Mouse (Mus musculus) liver, postnatal 0 days (tissue): ENCODE measurements around the gene Fam83d. TPM values are rescaled to one million over a fixed set of nuclear protein-coding genes. Genes with fewer than 3 reads are reported as not detected.

ENCODE experiments used
- ATAC-seq: fragments of 200-750 bp; cut with Nextera tagmentation; 2 replicates; pipeline ENCODE4 v1.8.0; 2017; ENCODE audit warnings: mild to moderate bottlenecking, moderate library complexity
- DNase-seq: peaks from one replicate; pipeline ENCODE4 v3.0.0-alpha.2; 2016
- H3K27ac ChIP-seq: fragments of 300-500 bp; sonication (generic); 2 replicates; pipeline ENCODE4 v1.5.1; 2014; ENCODE audit warnings: antibody characterized with exemption, moderate library complexity, mild to moderate bottlenecking, low read depth
- H3K27me3 ChIP-seq: fragments of 300-500 bp; sonication (generic); 2 replicates; pipeline ENCODE4 v1.6.1; 2014; ENCODE audit warnings: low read length, control low read depth, mixed read lengths; ENCODE audit not compliant: insufficient read depth
- H3K36me3 ChIP-seq: fragments of 300-500 bp; sonication (generic); replicated peaks from 2 replicates; pipeline ENCODE4 v1.6.1; 2014; ENCODE audit warnings: mild to moderate bottlenecking, control low read depth, low read length, moderate library complexity, mixed read lengths; ENCODE audit not compliant: insufficient read depth
- H3K4me1 ChIP-seq: fragments of 300-500 bp; sonication (generic); 2 replicates; pipeline ENCODE4 v1.6.1; 2014; ENCODE audit warnings: antibody characterized with exemption, mild to moderate bottlenecking, control low read depth; ENCODE audit not compliant: insufficient read depth
- H3K4me2 ChIP-seq: fragments of 300-500 bp; sonication (generic); 2 replicates; pipeline ENCODE4 v1.6.1; 2014; ENCODE audit warnings: low read depth, mild to moderate bottlenecking, low read length, moderate library complexity, mixed read lengths
- H3K4me3 ChIP-seq: fragments of 300-500 bp; sonication (generic); 2 replicates; pipeline ENCODE4 v1.5.1; 2014; ENCODE audit warnings: low read depth, low read length
- H3K9ac ChIP-seq: fragments of 300-500 bp; sonication (generic); replicated peaks from 2 replicates; pipeline ENCODE4 v1.6.1; 2014; ENCODE audit warnings: mild to moderate bottlenecking, moderate library complexity
- H3K9me3 ChIP-seq: fragments of 300-500 bp; sonication (generic); 2 replicates; pipeline ENCODE4 v1.6.1; 2016; ENCODE audit warnings: mild to moderate bottlenecking, control low read depth, low read length, mixed read lengths
- CTCF ChIP-seq: sonication (generic); IDR thresholded peaks from 2 replicates; pipeline ENCODE4 v1.5.1; 2016; ENCODE audit warnings: antibody characterized with exemption, low read depth
- EP300 ChIP-seq: IDR thresholded peaks from 2 replicates; pipeline ENCODE4 v1.6.1; 2016; ENCODE audit warnings: antibody characterized with exemption, low read depth, mild to moderate bottlenecking
- WGBS: fragments of 180-500 bp; shearing (Covaris S2); extraction: QIAGEN DNeasy Blood & Tissue Kit; methylation state at CpG from one replicate; pipeline ENCODE4 v1.1.7; 2014; ENCODE audit not compliant: insufficient replicate concordance; 5-methylcytosine and 5-hydroxymethylcytosine counted together
- polyA plus RNA-seq: library from polyadenylated mRNA; unstranded; fragments of >200 nt; fragmentation: Nextera tagmentation; extraction: Ambion mirVana; gene quantifications from 2 replicates; pipeline ENCODE4 v1.2.1, GENCODE M21; 2015

Gene Fam83d
- polyA plus RNA-seq, 1 experiment from 2014 or later: 5.7 TPM

DNA sequence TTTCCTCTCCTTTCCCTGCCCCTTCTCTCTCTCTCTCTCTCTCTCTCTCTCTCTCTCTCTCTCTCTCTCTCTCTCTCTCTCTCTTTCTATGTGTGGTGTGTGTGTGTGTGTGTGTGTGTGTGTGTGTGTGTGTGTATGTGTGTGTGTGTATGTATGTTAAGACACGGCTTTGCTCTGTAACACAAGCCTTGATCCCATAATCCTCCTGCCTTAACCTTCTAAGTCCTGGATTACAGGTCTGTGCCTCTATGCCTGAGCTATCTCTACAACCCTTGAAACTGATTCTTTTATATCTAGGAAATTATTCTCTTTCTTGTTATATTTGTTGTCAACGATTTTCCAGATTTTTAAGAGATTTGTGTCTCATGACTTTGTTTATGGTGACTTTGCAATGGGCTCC lies 7.7 kb upstream of the Fam83d start:
- 84% methylated on average over 2 of the region's 2 CpGs for WGBS
- no peak overlapping the region for H3K4me3 ChIP-seq
- H3K4me2 ChIP-seq: no peak overlapping the region
- no peaks in the 10 kb centered on the region for H3K9me3 ChIP-seq
- no peak overlapping the region for H3K9ac ChIP-seq
- ATAC-seq (no peak), DNase-seq (no peak)
- H3K27ac ChIP-seq: no peak overlapping the region
- no peak for TF ChIP-seq CTCF
- no peak for TF ChIP-seq EP300
- no peaks in the 10 kb centered on the region for H3K36me3 ChIP-seq
- no peaks in the 10 kb centered on the region for H3K27me3 ChIP-seq
- H3K4me1 ChIP-seq: no peaks in the 10 kb centered on the region; the same call in 1 of the 2 replicates

- Histone ChIP-seq H3K9ac (no peak overlapping the region), H3K36me3 (no peaks in the 10 kb centered on the region), H3K27ac (no peak overlapping the region), H3K27me3 (no peaks in the 10 kb centered on the region), H3K4me1 (peaks cover 1% of the 10 kb centered on the region), H3K4me3 (no peak overlapping the region), H3K4me2 (no peak overlapping the region), H3K9me3 (no peaks in the 10 kb centered on the region)
- 58% methylated on average over 5 of the region's 5 CpGs for WGBS
- TF ChIP-seq EP300 (no peak), CTCF (no peak)
- no peak for DNase-seq
- ATAC-seq: peak; percentile 72
Measured at GRCm38 (mm10) chr2:158762339-158762738, 5.6 kb upstream of the Fam83d start.

DNA sequence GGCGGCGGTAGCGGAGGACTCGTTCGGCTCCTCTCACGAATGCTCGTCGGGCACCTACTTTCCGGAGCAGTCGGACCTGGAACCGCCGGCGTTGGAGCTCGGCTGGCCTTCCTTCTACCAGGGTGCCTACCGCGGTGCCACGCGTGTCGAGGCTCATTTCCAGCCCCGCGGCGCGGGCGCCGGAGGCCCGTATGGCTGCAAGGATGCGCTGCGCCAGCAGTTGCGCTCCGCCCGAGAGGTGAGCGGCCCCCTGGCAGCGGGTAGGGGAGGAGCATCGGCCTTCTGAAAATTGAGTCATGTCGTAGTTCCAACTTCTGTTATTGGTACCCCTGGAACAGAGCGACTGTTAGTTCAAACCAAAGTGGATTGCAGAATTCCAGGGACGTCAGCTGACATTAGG lies 457 bp downstream of the Fam83d start:
- TF ChIP-seq CTCF: no peak
- no peak for TF ChIP-seq EP300
- Histone ChIP-seq H3K4me2 (peak overlapping the region; percentile 99), H3K4me3 (peak overlapping the region; percentile 93), H3K9me3 (no peaks in the 10 kb centered on the region), H3K4me1 (peaks cover 27% of the 10 kb centered on the region), H3K27ac (peak overlapping the region; percentile 83), H3K9ac (peak overlapping the region; percentile 88), H3K36me3 (peaks cover 12% of the 10 kb centered on the region), H3K27me3 (no peaks in the 10 kb centered on the region)
- under 1% methylated on average over 37 of the region's 37 CpGs for WGBS
- DNase-seq (peak; percentile 72), ATAC-seq (peak; percentile 60)

- Histone ChIP-seq H3K36me3 (peaks cover 12% of the 10 kb centered on the region), H3K9me3 (no peaks in the 10 kb centered on the region), H3K27me3 (no peaks in the 10 kb centered on the region), H3K4me3 (peak overlapping the region; percentile 93), H3K9ac (peak overlapping the region; percentile 88), H3K4me1 (peaks cover 27% of the 10 kb centered on the region), H3K27ac (peak overlapping the region; percentile 83), H3K4me2 (peak overlapping the region; percentile 99)
- ATAC-seq (peak; percentile 45), DNase-seq (peak; percentile 51)
- TF ChIP-seq CTCF: no peak
- TF ChIP-seq EP300: peak; percentile 88
- WGBS: 4% methylated on average over 5 of the region's 5 CpGs
Measured at GRCm38 (mm10) chr2:158768771-158769170, 878 bp downstream of the Fam83d start.

- H3K9ac ChIP-seq: peak overlapping the region; percentile 88; the same call in 1 of the 2 replicates
- H3K4me3 ChIP-seq: peak overlapping the region; percentile 93
- no peaks in the 10 kb centered on the region for H3K27me3 ChIP-seq
- TF ChIP-seq EP300 (no peak), CTCF (no peak)
- no peaks in the 10 kb centered on the region for H3K9me3 ChIP-seq
- 63% methylated on average over 13 of the region's 13 CpGs for WGBS
- no peak for ATAC-seq
- H3K27ac ChIP-seq: no peak overlapping the region
- H3K36me3 ChIP-seq: peaks cover 12% of the 10 kb centered on the region
- no peak for DNase-seq
- H3K4me1 ChIP-seq: peaks cover 33% of the 10 kb centered on the region
- peak overlapping the region; percentile 99 for H3K4me2 ChIP-seq
Measured at GRCm38 (mm10) chr2:158770126-158770757, 2.3 kb downstream of the Fam83d start.

- Histone ChIP-seq H3K27ac (no peak overlapping the region), H3K36me3 (peaks cover 12% of the 10 kb centered on the region), H3K4me3 (no peak overlapping the region), H3K27me3 (no peaks in the 10 kb centered on the region), H3K4me1 (peaks cover 35% of the 10 kb centered on the region), H3K9me3 (no peaks in the 10 kb centered on the region), H3K4me2 (peak overlapping the region; percentile 99), H3K9ac (no peak overlapping the region)
- DNase-seq (no peak), ATAC-seq (no peak)
- WGBS: 73% methylated on average over 11 of the region's 11 CpGs
- TF ChIP-seq CTCF (no peak), EP300 (no peak)
Measured at GRCm38 (mm10) chr2:158771066-158771763, 3.3 kb downstream of the Fam83d start.
